Mouse (Mus musculus): ENCODE data around the gene Ap1g2.

Ap1g2 gene

DNA sequence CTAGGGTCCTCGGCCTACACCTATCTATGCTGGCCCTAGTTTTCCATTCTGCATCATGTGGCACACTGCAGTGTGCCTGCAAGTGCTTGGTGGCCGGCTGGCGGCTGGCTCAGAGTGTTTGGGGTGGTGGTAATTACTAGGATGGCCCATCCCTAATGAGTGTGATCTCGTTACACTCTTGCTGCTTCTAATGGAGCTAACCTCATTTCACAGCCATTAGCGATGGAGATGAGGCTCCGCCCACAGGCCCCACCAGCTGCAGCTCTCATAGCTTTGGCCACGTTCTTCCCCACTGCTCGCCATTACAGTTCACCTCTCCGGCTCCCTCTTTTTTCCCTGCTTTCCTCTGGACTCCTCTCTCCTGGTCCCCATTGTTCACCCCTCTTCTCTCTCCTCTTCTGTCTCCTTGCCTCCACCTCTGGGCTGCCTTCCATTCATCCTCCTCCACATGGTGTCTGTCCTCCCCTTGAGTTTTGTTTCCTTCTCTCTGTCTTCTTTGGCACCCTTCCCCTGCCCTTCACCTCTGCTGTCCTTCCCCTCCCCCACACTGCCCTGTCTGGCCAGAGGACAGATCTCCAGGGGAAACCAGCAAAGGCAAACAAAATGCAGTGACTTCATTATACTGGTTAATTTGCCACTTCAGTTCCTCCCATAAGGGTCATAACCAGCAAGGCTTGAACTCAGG, 20.9 kb downstream of the Ap1g2 start:
- DNase-seq, result no peak

DNA sequence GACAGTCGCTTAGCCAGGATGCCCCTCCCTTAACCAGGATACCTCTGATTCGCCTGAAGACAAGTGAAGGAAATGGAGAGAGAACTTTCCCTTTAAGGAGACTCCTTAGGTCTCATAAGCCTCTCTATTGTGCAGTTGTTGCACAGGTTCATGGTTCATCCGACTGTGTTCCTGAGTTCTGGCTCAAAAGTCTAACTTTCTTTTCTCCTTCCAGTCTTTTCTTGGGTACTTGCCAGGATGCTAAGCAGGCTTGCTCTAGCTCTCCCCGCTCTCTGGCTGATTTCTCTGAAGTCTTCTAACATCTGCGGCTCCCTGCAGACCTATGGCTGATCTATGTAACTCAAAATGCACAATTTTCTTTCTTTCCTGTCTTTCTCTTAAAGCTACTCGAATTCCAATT, 22.9 kb downstream of the Ap1g2 start:
- DNase-seq, result no peak

GRCm38 (mm10) chr14:55081105-55081504, 25.3 kb downstream of the Ap1g2 start:
- DNase-seq, result no peak

- peak; percentile 72 for DNase-seq
These were observed 27.0 kb downstream of the Ap1g2 start for GRCm38 (mm10) chr14:55079214-55079970.

DNA sequence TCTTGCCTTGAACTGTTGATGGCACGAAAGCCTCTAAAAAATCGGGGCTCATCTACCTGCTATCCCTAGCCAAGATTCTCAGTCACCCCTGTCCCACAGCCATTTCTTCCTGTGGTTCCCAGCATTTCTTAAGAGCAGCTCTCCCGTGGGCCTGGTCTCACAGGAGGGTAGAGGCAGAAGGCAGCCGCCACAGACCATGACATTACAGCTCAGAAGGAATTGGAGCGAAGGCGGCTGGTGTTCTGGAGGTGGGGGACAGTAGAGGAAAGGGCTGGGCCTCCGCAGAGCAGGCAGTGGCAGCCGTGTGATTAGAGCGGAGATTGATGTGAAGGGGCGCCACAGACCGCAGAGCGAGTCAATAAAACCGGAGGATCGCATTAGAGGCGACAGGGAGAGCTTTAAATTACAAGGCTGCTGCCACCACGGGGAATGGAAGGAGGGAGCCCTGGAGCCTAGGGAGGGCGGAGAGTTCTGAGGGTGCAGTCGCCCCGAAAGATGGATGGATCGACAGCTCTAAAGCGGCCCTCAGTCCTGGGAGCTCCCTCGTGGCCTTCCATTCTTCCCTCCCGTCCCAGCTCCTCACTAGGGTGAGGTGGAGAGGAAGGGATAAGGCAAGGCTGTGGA, 27.9 kb downstream of the Ap1g2 start:
- no peak for DNase-seq

GRCm38 (mm10) chr14:55077481-55078365, 28.7 kb downstream of the Ap1g2 start:
- DNase-seq, result no peak

DNA sequence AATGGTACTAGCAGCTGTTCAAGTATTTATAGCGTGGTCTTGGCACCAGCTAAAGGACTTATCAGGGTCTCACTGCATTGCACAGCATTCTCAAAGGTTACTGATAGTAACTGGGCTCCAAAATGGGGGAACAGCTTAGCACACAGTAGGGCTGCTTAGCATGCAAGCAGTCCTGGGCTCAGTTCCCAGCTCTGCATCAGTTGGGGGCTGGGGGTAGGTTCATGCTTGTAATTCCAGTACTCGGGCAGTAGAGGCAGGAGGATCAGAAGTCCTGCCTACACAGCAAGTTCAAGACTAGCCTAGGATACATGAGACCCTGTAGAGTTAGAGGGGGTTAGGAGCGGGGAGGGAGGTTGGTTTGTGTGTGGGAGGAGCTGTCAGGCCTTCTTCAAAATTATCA, 29.4 kb downstream of the Ap1g2 start:
- DNase-seq, result no peak

DNA sequence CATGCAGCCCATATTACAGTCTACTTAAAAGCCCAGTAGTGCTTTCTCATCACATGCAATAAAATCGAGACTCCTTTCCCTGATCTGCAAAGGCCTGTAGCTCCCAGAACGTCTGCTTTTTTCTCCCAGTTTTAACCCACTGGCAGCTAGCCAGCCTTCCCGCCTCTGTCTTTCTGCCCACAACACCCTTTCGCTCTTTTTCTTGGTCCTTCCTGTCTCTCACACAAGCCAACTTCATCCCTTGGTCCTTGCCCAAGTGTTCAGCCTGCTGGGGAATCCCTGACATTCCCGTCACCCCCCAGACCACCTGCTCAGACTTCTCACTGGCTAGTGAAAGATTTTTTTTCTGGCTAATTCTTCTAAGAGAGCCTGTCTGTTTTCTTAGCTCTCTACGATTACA, 30.2 kb downstream of the Ap1g2 start:
- DNase-seq, result no peak

DNA sequence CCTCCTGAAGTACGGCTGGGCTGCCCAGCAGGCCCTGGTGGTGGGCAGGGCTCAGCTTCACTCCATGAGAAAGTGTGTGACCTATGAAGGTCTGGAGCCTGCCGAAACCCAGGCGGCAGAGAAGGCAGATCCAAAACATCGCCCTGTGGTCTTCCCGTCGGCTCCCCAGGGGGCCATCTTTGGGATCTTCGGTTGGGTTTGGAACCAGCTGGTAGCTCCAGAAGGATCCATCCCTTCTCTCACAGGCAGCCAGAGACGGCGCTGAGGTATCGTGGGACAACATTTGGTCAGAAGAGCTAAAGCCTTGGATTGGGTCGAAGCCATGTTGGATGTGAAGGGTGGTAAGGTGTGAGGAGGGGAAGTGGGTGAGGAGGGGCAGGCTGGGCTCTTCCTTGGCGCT, 32.0 kb downstream of the Ap1g2 start:
- DNase-seq, result no peak

DNA sequence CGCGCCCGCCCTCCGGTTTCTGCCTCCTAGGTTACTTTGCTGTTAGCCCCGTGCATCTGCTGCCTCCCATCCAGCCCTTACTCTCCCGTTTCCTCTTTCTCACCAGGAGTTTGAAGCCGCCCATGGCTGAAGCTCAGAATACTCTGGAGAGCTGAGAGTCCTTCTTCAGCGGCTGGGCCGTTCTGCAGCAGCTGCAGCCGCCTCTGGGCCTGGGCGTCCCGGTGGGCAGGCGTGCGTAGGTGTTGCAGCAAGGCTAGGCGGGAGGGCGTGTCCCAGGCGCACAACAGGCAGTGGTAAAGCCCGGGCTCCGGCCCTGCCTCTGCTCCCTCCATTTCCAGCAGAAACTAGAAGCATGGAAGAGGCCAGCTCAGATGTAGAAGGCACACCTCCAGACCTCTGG, 34.6 kb downstream of the Ap1g2 start:
- DNase-seq, result no peak

- no peak for DNase-seq
These were observed 40.4 kb downstream of the Ap1g2 start for GRCm38 (mm10) chr14:55066042-55066441.

GRCm38 (mm10) chr14:55065391-55065790, 41.0 kb downstream of the Ap1g2 start:
- DNase-seq, result no peak

- no peak for DNase-seq
These were observed 41.7 kb downstream of the Ap1g2 start for GRCm38 (mm10) chr14:55064481-55065370.

- DNase-seq, result no peak
These were observed 42.6 kb downstream of the Ap1g2 start for GRCm38 (mm10) chr14:55063581-55064381.

GRCm38 (mm10) chr14:55063117-55063516, 43.3 kb downstream of the Ap1g2 start:
- DNase-seq, result no peak

DNA sequence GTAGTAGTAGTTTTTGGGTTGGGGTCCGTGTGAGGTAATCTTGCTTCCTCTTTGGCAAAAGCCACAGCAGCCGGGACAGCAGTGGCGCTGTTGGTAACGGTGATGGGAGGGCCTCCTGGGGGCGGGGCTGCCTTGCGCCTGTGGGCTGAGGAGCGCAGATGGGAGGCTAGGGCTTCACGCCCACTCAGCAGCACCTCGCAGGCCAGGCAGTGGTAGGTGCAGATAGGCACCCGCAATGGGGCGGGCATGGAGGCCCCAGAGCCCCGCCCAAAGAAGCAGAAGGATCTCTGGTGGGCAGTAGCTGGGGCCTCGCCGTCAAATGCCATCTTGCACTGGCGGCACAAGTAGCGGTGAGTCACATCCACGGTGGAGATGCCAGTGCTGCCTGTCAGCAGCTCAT, 43.8 kb downstream of the Ap1g2 start:
- no peak for DNase-seq

DNA sequence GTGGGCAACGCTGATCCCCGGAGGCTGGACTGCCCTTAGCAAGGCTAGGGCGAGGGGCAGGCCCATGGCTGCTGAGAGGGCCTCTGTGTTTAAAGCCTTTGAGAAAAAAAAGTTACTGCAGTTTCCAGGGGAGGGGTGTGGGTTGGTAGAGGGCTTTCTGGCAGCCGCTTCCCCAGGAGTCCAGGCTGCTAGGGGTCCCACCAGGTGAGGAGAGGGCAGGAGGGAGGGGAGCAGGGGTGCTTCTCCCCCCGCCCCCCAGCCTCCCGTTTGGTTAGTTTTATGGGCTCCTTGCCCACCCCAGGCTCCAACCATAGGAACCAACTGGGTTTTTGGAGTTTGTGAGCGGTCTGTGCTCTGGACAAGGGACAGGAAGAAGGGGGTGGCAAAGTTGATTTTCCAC, 44.5 kb downstream of the Ap1g2 start:
- DNase-seq, result no peak

DNA sequence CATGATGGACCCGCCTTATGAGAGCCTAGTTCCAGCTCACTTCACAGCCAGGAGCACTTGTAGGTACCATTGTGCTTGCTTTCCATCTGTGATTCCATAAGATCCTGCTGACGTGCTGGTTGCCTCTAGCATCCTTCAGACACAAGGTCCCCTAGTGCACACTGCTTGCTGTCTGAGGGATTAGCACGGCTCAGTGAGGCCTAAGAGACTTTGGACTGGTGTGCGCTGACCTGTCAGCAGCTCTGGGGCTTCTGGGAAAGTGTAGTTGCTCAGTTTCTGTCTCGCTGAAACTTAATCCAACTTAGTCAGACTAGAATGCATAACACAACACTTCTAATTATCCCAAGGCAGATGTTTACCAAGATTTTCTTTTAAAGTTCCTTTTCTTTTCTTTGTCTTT, 46.5 kb downstream of the Ap1g2 start:
- no peak for DNase-seq

DNA sequence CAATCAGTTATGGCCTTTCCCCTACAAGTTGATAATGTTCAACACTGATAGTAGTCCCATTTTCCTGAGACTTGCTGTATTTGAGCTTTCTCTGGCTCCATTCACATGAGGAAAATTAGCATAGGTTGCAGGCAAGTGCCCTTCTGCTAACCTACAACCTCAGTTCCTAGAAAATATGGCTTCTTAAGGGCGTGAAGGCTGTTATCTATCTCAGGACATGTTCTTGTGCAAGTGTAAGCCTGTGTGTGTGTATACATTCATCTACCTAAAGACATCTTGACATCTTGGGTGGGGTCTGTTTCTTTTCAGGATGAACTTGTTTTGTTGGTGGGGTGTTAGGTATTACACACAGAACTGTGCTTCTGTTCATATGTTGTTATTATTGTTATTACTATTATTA, 47.4 kb downstream of the Ap1g2 start:
- no peak for DNase-seq

DNA sequence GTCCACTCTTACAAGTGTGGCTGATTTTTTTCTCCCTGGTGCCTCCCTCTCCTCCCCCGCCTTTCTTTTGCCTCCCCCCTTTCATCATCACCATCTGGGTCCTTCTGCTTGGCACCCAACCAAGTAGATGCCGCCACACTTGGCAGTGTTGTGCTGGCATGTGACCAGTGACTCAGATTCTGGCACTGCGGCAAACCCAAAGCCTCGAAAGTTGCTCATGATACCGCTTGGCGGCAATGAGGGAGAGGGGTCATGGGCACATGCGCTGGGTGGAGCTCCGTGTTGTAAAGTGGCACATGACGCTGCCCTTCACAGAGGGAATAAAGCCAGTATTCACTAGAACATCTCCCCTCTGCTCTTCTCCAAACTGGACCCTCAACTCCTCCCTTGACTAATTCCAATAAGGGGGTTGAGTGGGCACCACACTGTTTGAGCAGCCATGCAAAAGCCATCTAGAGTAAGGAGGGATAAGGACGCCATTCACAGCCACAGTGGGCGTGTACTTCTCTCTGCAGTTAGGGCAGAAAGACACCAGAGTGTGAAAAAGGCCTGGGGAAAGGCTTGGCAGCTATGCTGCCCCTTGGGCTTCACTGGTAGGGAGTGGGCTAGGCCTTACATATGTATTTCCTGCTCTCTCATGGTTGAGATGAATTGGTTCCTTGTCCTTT, 51.1 kb downstream of the Ap1g2 start:
- no peak for DNase-seq
